Mouse (Mus musculus) G1E (cell line): ENCODE results near the gene Fam222a. TPM values are rescaled to one million over a fixed set of nuclear protein-coding genes. Genes with fewer than 3 reads are reported as not detected.

Experiments
- ATAC-seq: 2 replicates; pipeline ENCODE4 v1.8.0; 2016; ENCODE audit warnings: mild to moderate bottlenecking; ENCODE audit not compliant: insufficient number of reproducible peaks, poor library complexity, low FRiP score, severe bottlenecking; ENCODE audit errors: extremely low read depth
- DNase-seq: peaks from one replicate; pipeline ENCODE4 v3.0.0; 2012; ENCODE audit warnings: low spot score
- H3K27me3 ChIP-seq: 2 replicates; pipeline ENCODE4 v1.6.1; 2012; ENCODE audit warnings: mild to moderate bottlenecking, low read length, inconsistent platforms; ENCODE audit not compliant: insufficient read depth
- H3K36me3 ChIP-seq: replicated peaks from 2 replicates; pipeline ENCODE3; 2012; ENCODE audit warnings: mild to moderate bottlenecking, inconsistent platforms
- H3K4me1 ChIP-seq: 2 replicates; pipeline ENCODE4 v1.6.1; 2012; ENCODE audit warnings: low read depth, low read length, inconsistent platforms, mixed read lengths; ENCODE audit not compliant: insufficient read depth
- H3K4me3 ChIP-seq: 2 replicates; pipeline ENCODE4 v1.5.1; 2012; ENCODE audit warnings: low read depth, mild to moderate bottlenecking, inconsistent platforms, low read length, moderate library complexity, mixed read lengths
- H3K9me3 ChIP-seq: replicated peaks from 2 replicates; pipeline ENCODE4 v1.6.1; 2012; ENCODE audit warnings: inconsistent platforms
- CTCF ChIP-seq: IDR thresholded peaks from 2 replicates; pipeline ENCODE4 v1.5.1; 2012; ENCODE audit warnings: low read depth, low read length, inconsistent platforms, mixed read lengths
- GATA1 ChIP-seq: IDR thresholded peaks from 2 replicates; pipeline ENCODE4 v1.6.1; 2012; ENCODE audit warnings: borderline replicate concordance, low read length, inconsistent platforms, mixed read lengths
- GATA2 ChIP-seq: IDR thresholded peaks from 2 replicates; pipeline ENCODE4 v1.6.1; 2012; ENCODE audit warnings: low read depth, low read length, inconsistent platforms, borderline replicate concordance
- POLR2AphosphoS5 ChIP-seq: IDR thresholded peaks from 2 replicates; pipeline ENCODE4 v1.6.1; 2012; ENCODE audit warnings: low read depth, low read length, inconsistent platforms; ENCODE audit not compliant: insufficient replicate concordance
- TAL1 ChIP-seq: conservative IDR thresholded peaks from 2 replicates; pipeline ENCODE4 v1.6.1; 2012; ENCODE audit warnings: low read depth, low read length, inconsistent platforms, mixed read lengths
- polyA plus RNA-seq: library from polyadenylated mRNA; stranded (reverse); fragments of >175 nt; gene quantifications from 2 replicates; pipeline ENCODE4 v1.2.3, GENCODE M21; 2012
- total RNA-seq, 2 experiments: library from RNA; stranded (forward) in 1 of 2; stranded (reverse) in 1 of 2; fragments of 200-1000 nt in 1 of 2; fragments of >200 nt in 1 of 2; fragmentation: Nextera tagmentation in 1 of 2; gene quantifications; 2 replicates each; pipeline ENCODE4 v1.2.3; 2014 to 2017

The Fam222a gene
- total and polyA plus RNA-seq, 3 experiments = 0.71 to 6.9 (median 3.8) TPM

GRCm38 (mm10) chr5:114585682-114586081 lies 17.9 kb downstream of the Fam222a start:
- H3K4me3 ChIP-seq = no peak overlapping the region
- H3K27me3 ChIP-seq = peaks cover 23% of the 10 kb centered on the region
- no peak for ATAC-seq
- H3K36me3 ChIP-seq = peaks cover 29% of the 10 kb centered on the region
- DNase-seq = no peak
- H3K4me1 ChIP-seq = peaks cover 45% of the 10 kb centered on the region
- no peaks in the 10 kb centered on the region for H3K9me3 ChIP-seq
- no peak for TF ChIP-seq CTCF
- TF ChIP-seq GATA2 = no peak
- TF ChIP-seq POLR2AphosphoS5 = no peak
- TF ChIP-seq TAL1 = no peak
- no peak for TF ChIP-seq GATA1

GRCm38 (mm10) chr5:114587908-114588307 lies 20.1 kb downstream of the Fam222a start:
- TF ChIP-seq TAL1 (no peak), GATA1 (no peak), GATA2 (no peak), POLR2AphosphoS5 (no peak)
- DNase-seq = peak; percentile 61
- ATAC-seq = no peak
- Histone ChIP-seq H3K27me3 (peaks cover 25% of the 10 kb centered on the region), H3K4me3 (no peak overlapping the region), H3K9me3 (no peaks in the 10 kb centered on the region), H3K36me3 (peaks cover 21% of the 10 kb centered on the region), H3K4me1 (peaks cover 65% of the 10 kb centered on the region)

GRCm38 (mm10) chr5:114588416-114588815 lies 20.6 kb downstream of the Fam222a start:
- H3K27me3 ChIP-seq = peaks cover 23% of the 10 kb centered on the region
- no peak for ATAC-seq
- H3K36me3 ChIP-seq = peaks cover 16% of the 10 kb centered on the region
- H3K9me3 ChIP-seq = no peaks in the 10 kb centered on the region
- TF ChIP-seq CTCF (no peak), POLR2AphosphoS5 (no peak), GATA1 (no peak), TAL1 (no peak), GATA2 (no peak)
- peaks cover 65% of the 10 kb centered on the region for H3K4me1 ChIP-seq
- H3K4me3 ChIP-seq = no peak overlapping the region
- no peak for DNase-seq

GRCm38 (mm10) chr5:114589026-114589425 lies 21.2 kb downstream of the Fam222a start:
- Histone ChIP-seq H3K4me3 (no peak overlapping the region; the same call in 1 of the 2 replicates), H3K9me3 (no peaks in the 10 kb centered on the region), H3K27me3 (peaks cover 29% of the 10 kb centered on the region), H3K36me3 (peaks cover 15% of the 10 kb centered on the region), H3K4me1 (peaks cover 65% of the 10 kb centered on the region)
- DNase-seq (no peak), ATAC-seq (no peak)
- TF ChIP-seq GATA2 = no peak
- TF ChIP-seq POLR2AphosphoS5 = no peak
- no peak for TF ChIP-seq CTCF
- TF ChIP-seq GATA1 = no peak
- no peak for TF ChIP-seq TAL1

GRCm38 (mm10) chr5:114589454-114589853 lies 21.6 kb downstream of the Fam222a start:
- peaks cover 65% of the 10 kb centered on the region for H3K4me1 ChIP-seq
- peaks cover 30% of the 10 kb centered on the region for H3K27me3 ChIP-seq
- TF ChIP-seq TAL1 = no peak
- no peak for TF ChIP-seq CTCF
- TF ChIP-seq POLR2AphosphoS5 = no peak
- TF ChIP-seq GATA1 = no peak
- TF ChIP-seq GATA2 = no peak

GRCm38 (mm10) chr5:114590043-114590913 lies 22.5 kb downstream of the Fam222a start:
- TF ChIP-seq TAL1 (no peak), GATA1 (no peak), CTCF (no peak), POLR2AphosphoS5 (no peak), GATA2 (no peak)
- Histone ChIP-seq H3K9me3 (no peaks in the 10 kb centered on the region), H3K27me3 (peaks cover 33% of the 10 kb centered on the region), H3K36me3 (peaks cover 25% of the 10 kb centered on the region), H3K4me1 (peaks cover 61% of the 10 kb centered on the region), H3K4me3 (peak overlapping the region; percentile 62; the same call in 1 of the 2 replicates)
- DNase-seq = peak; percentile 34
- no peak for ATAC-seq

More at GRCm38 (mm10) chr5:114589454-114589853, 21.6 kb downstream of the Fam222a start:
- no peaks in the 10 kb centered on the region for H3K9me3 ChIP-seq
- DNase-seq (no peak), ATAC-seq (no peak)
- H3K36me3 ChIP-seq = peaks cover 19% of the 10 kb centered on the region
- peak overlapping the region; percentile 24; the same call in 1 of the 2 replicates for H3K4me3 ChIP-seq
